Mouse (Mus musculus) myocyte (in vitro differentiated cells): ENCODE results near the gene Arhgef19. TPM values are rescaled to one million over a fixed set of nuclear protein-coding genes. Genes with fewer than 3 reads are reported as not detected.

ENCODE experiments used
- H3K27me3 ChIP-seq: one replicate; pipeline ENCODE4 v1.6.1; 2011; ENCODE audit not compliant: control insufficient read depth, insufficient read depth, insufficient read length
- H3K36me3 ChIP-seq: one replicate; pipeline ENCODE4 v1.6.1; 2011; ENCODE audit not compliant: control insufficient read depth, insufficient read depth
- H3K4me2 ChIP-seq: one replicate; pipeline ENCODE4 v1.6.1; 2011; ENCODE audit warnings: low read depth, control low read depth
- H3K4me3 ChIP-seq: one replicate; pipeline ENCODE4 v1.5.1; 2011; ENCODE audit warnings: mild to moderate bottlenecking, control low read depth, moderate library complexity
- H3K79me2 ChIP-seq: one replicate; pipeline ENCODE4 v1.6.1; 2011; ENCODE audit not compliant: control insufficient read depth, insufficient read depth
- H3ac ChIP-seq: one replicate; pipeline ENCODE4 v1.6.1; 2011; ENCODE audit not compliant: control insufficient read depth, insufficient read length
- CEBPB ChIP-seq: IDR thresholded peaks from 2 replicates; pipeline ENCODE4 v1.6.1; 2011; ENCODE audit warnings: mild to moderate bottlenecking, moderate library complexity; ENCODE audit not compliant: poor library complexity, insufficient read depth, severe bottlenecking
- E2F4 ChIP-seq: IDR thresholded peaks from one replicate; pipeline ENCODE4 v1.6.1; 2011; ENCODE audit warnings: mild to moderate bottlenecking, control low read depth, moderate library complexity; ENCODE audit not compliant: insufficient read depth
- MAX ChIP-seq: IDR thresholded peaks from one replicate; pipeline ENCODE4 v1.6.1; 2011; ENCODE audit warnings: low read depth, mild to moderate bottlenecking, control low read depth
- MYOD1 ChIP-seq, 3 experiments: IDR thresholded peaks; one replicate each; pipeline ENCODE4 v1.6.1; 2011; ENCODE audit warnings: control low read depth in 2 of 3, low read depth in 2 of 3, mild to moderate bottlenecking in 2 of 3, moderate library complexity in 1 of 3; ENCODE audit not compliant: insufficient read length in 2 of 3, control insufficient read depth in 1 of 3
- MYOG ChIP-seq, 3 experiments: IDR thresholded peaks; one replicate each; pipeline ENCODE4 v1.6.1; 2011; ENCODE audit warnings: control low read depth in 2 of 3, low read depth in 2 of 3, mild to moderate bottlenecking in 2 of 3; ENCODE audit not compliant: insufficient read length in 2 of 3, control insufficient read depth in 1 of 3, insufficient read depth in 1 of 3
- POLR2A ChIP-seq: IDR thresholded peaks from one replicate; pipeline ENCODE4 v1.6.1; 2011; ENCODE audit warnings: low read depth, mild to moderate bottlenecking, control low read depth, moderate library complexity; ENCODE audit not compliant: insufficient read length
- POLR2AphosphoS2 ChIP-seq: IDR thresholded peaks from one replicate; pipeline ENCODE4 v1.6.1; 2011; ENCODE audit warnings: low read depth, control low read depth; ENCODE audit not compliant: insufficient read length
- REST ChIP-seq: IDR thresholded peaks from one replicate; pipeline ENCODE4 v1.6.1; 2011; ENCODE audit warnings: mild to moderate bottlenecking, control low read depth, moderate library complexity; ENCODE audit not compliant: insufficient read depth, insufficient read length
- SRF ChIP-seq: IDR thresholded peaks from one replicate; pipeline ENCODE4 v1.6.1; 2011; ENCODE audit warnings: low read depth; ENCODE audit not compliant: control insufficient read depth, insufficient read length
- TCF12 ChIP-seq: IDR thresholded peaks from one replicate; pipeline ENCODE4 v1.6.1; 2011; ENCODE audit warnings: mild to moderate bottlenecking, control low read depth; ENCODE audit not compliant: poor library complexity, insufficient read depth, severe bottlenecking
- TCF3 ChIP-seq: IDR thresholded peaks from one replicate; pipeline ENCODE4 v1.6.1; 2011; ENCODE audit warnings: low read depth, control low read depth; ENCODE audit not compliant: insufficient read length
- USF1 ChIP-seq: IDR thresholded peaks from one replicate; pipeline ENCODE4 v1.6.1; 2011; ENCODE audit warnings: low read depth, mild to moderate bottlenecking, control low read depth, moderate library complexity
- polyA plus RNA-seq: library from polyadenylated mRNA; unstranded; fragments of >200 nt; fragmentation: generic; extraction: Trizol; gene quantifications from one replicate; pipeline ENCODE4 v1.2.1, GENCODE M21; 2012; ENCODE audit warnings: missing spikeins

The Arhgef19 gene
- polyA plus RNA-seq, 1 experiment: 28.6 TPM

DNA sequence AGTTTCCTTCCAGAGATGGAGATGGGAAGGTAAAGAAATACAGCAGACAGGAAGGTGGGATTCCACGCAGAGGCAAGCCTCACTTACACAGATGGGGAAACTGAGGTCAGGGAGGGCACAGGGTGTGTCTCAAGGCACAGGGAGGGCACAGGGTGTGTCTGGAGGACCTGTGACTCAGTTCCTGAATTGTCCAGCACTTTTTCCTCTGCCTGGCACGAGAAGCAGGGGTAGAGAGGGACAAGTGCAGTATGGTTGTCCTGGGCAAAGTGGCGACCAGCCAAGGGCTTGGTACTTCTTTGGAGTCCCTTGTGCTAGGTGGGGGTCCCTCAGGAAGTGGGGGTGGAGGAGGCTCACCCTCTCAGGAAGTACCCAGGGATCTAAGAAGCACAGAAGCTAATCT, 42.8 kb downstream of the Arhgef19 start:
- H3K27me3 ChIP-seq: no peaks in the 10 kb centered on the region
- TF ChIP-seq CEBPB (no peak), MYOD1 (IDR thresholded peaks at IDR 0.05; ENCODE audit: control insufficient read depth in 1 of 3, insufficient read length in 2 of 3, low read depth in 2 of 3) (no peak), E2F4 (no peak), REST (no peak), TCF3 (no peak), POLR2A (no peak), SRF (no peak), MYOG (IDR thresholded peaks at IDR 0.05; ENCODE audit: control insufficient read depth in 1 of 3, insufficient read depth in 1 of 3, insufficient read length in 2 of 3, low read depth in 2 of 3) (no peak), USF1 (no peak), TCF12 (no peak), MAX (no peak), POLR2AphosphoS2 (no peak)
- H3ac ChIP-seq: no peak overlapping the region
- H3K36me3 ChIP-seq: no peaks in the 10 kb centered on the region
- H3K79me2 ChIP-seq: no peaks in the 10 kb centered on the region
- H3K4me2 ChIP-seq: no peak overlapping the region
- H3K4me3 ChIP-seq: no peak overlapping the region

DNA sequence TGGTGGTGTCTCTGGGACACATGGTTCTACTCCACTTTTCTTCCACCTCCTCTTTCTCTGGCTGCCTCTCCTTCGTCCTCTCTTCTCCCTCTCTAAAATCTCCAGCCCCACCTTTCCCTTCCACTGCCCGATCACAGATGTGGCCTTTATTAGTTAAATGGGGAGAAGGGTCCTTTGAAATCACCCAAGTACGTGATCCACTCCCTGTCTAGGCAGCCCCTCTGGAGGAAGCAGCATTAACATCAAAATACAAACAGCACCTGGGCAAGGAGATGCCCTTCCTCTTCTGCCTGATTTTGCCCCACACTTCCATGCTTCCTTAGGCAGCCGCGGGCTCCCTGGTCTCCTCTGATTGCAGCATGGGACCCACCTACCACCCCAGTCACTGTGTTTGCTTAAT, 43.3 kb downstream of the Arhgef19 start:
- TF ChIP-seq MAX (no peak), POLR2AphosphoS2 (no peak), POLR2A (no peak), TCF12 (no peak), MYOG (IDR thresholded peaks at IDR 0.05; ENCODE audit: control insufficient read depth in 1 of 3, insufficient read depth in 1 of 3, insufficient read length in 2 of 3, low read depth in 2 of 3) (no peak), USF1 (no peak), E2F4 (no peak), TCF3 (no peak), MYOD1 (IDR thresholded peaks at IDR 0.05; ENCODE audit: control insufficient read depth in 1 of 3, insufficient read length in 2 of 3, low read depth in 2 of 3) (no peak), SRF (no peak), CEBPB (no peak), REST (no peak)
- no peak overlapping the region for H3ac ChIP-seq
- H3K4me3 ChIP-seq: no peak overlapping the region
- H3K4me2 ChIP-seq: no peak overlapping the region
- H3K27me3 ChIP-seq: no peaks in the 10 kb centered on the region
- H3K79me2 ChIP-seq: no peaks in the 10 kb centered on the region
- H3K36me3 ChIP-seq: no peaks in the 10 kb centered on the region

DNA sequence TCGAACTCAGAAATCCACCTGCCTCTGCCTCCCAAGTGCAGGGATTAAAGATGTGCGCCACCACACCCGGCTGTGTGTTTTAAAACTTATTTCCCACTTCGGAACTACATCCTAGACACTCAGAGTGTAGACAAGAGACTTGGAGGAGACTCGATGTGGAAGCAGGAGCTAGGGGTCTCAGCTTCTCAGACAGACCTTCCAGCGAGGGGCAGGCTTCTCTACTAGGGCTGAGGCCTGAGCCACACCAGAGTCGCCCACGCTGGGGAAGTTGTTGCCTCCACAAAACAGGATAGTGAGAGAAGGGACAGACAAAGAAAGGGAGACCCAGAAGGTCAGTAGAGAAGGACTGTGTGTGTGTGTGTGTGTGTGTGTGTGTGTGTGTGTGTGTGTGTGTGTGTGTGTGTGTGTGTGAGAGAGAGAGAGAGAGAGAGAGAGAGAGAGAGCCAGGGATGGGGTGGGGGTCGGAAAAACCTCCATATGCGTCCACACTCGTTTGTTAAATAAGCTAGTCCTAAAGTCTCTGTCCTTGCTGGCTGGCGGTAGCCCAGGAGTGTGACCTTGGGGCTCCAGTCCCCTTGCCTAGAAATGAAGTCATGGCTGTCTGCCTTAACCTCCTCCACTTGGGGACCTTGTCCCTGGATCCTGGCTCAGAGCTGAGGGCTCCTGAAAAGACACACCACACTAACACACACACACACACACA, 44.0 kb downstream of the Arhgef19 start:
- no peaks in the 10 kb centered on the region for H3K27me3 ChIP-seq
- H3K4me3 ChIP-seq: no peak overlapping the region
- no peaks in the 10 kb centered on the region for H3K36me3 ChIP-seq
- TF ChIP-seq POLR2A (no peak), MYOD1 (IDR thresholded peaks at IDR 0.05; ENCODE audit: control insufficient read depth in 1 of 3, insufficient read length in 2 of 3, low read depth in 2 of 3) (no peak), TCF3 (no peak), E2F4 (no peak), MAX (no peak), REST (no peak), MYOG (IDR thresholded peaks at IDR 0.05; ENCODE audit: control insufficient read depth in 1 of 3, insufficient read depth in 1 of 3, insufficient read length in 2 of 3, low read depth in 2 of 3) (no peak), TCF12 (no peak), SRF (no peak), USF1 (no peak), POLR2AphosphoS2 (no peak), CEBPB (no peak)
- H3K79me2 ChIP-seq: no peaks in the 10 kb centered on the region
- no peak overlapping the region for H3K4me2 ChIP-seq
- H3ac ChIP-seq: no peak overlapping the region

DNA sequence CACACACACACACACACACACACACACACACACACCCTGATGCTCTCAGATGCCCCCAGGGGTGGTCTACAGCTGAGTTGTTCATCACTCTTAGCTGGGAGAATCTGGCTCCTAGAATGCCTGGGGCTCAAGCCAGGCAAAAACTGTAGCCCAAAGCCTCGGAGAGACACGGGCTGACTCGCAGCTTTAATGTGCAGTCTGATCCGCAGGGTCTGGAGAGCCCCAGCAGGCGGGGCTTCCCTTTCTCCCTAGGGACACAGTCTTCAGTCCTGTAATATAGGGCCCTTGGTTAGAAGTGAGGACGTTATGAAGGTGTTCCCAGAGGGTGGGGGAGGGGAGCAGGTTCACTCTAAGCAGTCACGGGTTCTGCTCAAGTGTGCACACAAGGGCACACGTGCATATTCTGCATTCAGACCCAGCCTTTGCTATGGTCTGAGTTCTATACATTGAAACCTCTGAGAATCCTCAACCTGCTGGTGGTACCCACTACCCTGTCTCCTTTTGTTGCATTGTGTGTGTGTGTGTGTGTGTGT, 44.6 kb downstream of the Arhgef19 start:
- Histone ChIP-seq H3K4me2 (no peak overlapping the region), H3K27me3 (no peaks in the 10 kb centered on the region)
- TF ChIP-seq POLR2AphosphoS2 (no peak), E2F4 (no peak), TCF3 (no peak)

DNA sequence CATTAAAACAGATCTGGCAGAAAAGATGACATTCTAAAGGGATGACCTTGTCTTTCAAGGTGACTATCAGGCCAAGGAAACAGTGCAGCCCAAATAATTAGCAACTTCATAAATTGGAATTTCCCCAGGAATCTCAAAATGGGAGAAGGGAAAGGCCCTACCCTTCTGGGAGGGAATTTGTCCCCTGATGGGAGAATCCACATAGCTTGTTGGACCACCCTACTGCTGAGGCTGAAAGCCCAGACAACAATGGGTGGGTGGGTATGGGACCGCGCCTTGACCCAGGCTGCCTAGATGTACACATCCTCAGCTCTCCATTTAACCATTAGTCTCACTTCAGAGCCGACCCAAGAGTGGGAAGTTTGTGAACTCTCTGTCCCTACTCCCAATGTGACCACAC, 45.2 kb downstream of the Arhgef19 start:
- H3ac ChIP-seq: no peak overlapping the region
- H3K27me3 ChIP-seq: no peaks in the 10 kb centered on the region
- no peaks in the 10 kb centered on the region for H3K36me3 ChIP-seq
- TF ChIP-seq MYOD1 (IDR thresholded peaks at IDR 0.05; ENCODE audit: control insufficient read depth in 1 of 3, insufficient read length in 2 of 3, low read depth in 2 of 3) (no peak), POLR2AphosphoS2 (no peak), MAX (no peak), TCF3 (no peak), REST (no peak)
- H3K4me2 ChIP-seq: no peak overlapping the region
- no peak overlapping the region for H3K4me3 ChIP-seq
- H3K79me2 ChIP-seq: no peaks in the 10 kb centered on the region

More for the DNA sequence above, 44.6 kb downstream of the Arhgef19 start:
- no peak overlapping the region for H3ac ChIP-seq
- H3K36me3 ChIP-seq: no peaks in the 10 kb centered on the region
- no peaks in the 10 kb centered on the region for H3K79me2 ChIP-seq
- H3K4me3 ChIP-seq: no peak overlapping the region
